Mouse (Mus musculus): ENCODE results near the gene Gm20388.
"Not testable (repeated sequence)": the region's sequence is repeated elsewhere in the genome, so short reads cannot be mapped to it uniquely, and the experiment has no call there.

The Gm20388 gene

GRCm38 (mm10) chr8:123960556-123960955 lies 4049.9 kb downstream of the Gm20388 start:
- DNase-seq (ENCODE audit: low spot score), result not testable (repeated sequence)

- no peak for DNase-seq (ENCODE audit: low spot score)
These were observed 4050.7 kb downstream of the Gm20388 start for GRCm38 (mm10) chr8:123961371-123961770.

GRCm38 (mm10) chr8:123966896-123967295 lies 4056.3 kb downstream of the Gm20388 start:
- no peak for DNase-seq (ENCODE audit: low spot score)

GRCm38 (mm10) chr8:123973495-123973894 lies 4062.9 kb downstream of the Gm20388 start:
- no peak for DNase-seq (ENCODE audit: low spot score)

GRCm38 (mm10) chr8:123977499-123977898 lies 4066.9 kb downstream of the Gm20388 start:
- DNase-seq (ENCODE audit: low spot score), result no peak

- no peak for DNase-seq (ENCODE audit: low spot score)
These were observed 4067.7 kb downstream of the Gm20388 start for GRCm38 (mm10) chr8:123978166-123978838.

- DNase-seq (ENCODE audit: low spot score), result no peak
These were observed 4068.3 kb downstream of the Gm20388 start for GRCm38 (mm10) chr8:123978926-123979325.

- no peak for DNase-seq (ENCODE audit: low spot score)
These were observed 4069.6 kb downstream of the Gm20388 start for GRCm38 (mm10) chr8:123980239-123980638.

- DNase-seq (ENCODE audit: low spot score), result no peak
These were observed 4071.0 kb downstream of the Gm20388 start for GRCm38 (mm10) chr8:123981674-123982073.

- peak; percentile 15 for DNase-seq (ENCODE audit: low spot score)
These were observed 4071.7 kb downstream of the Gm20388 start for GRCm38 (mm10) chr8:123982291-123982793.

GRCm38 (mm10) chr8:123982826-123983400 lies 4072.3 kb downstream of the Gm20388 start, which contains the start of gene Abcb10:
Gene Abcb10, minus strand, starts transcription at chr8:123983122.
- DNase-seq (ENCODE audit: low spot score), result peak; percentile 82

- no peak for DNase-seq (ENCODE audit: low spot score)
These were observed 4078.0 kb downstream of the Gm20388 start for GRCm38 (mm10) chr8:123988605-123989038.

- no peak for DNase-seq (ENCODE audit: low spot score)
These were observed 4078.5 kb downstream of the Gm20388 start for GRCm38 (mm10) chr8:123989128-123989527.

GRCm38 (mm10) chr8:123990277-123991049 lies 4079.8 kb downstream of the Gm20388 start:
- no peak for DNase-seq (ENCODE audit: low spot score)

GRCm38 (mm10) chr8:123992587-123992986 lies 4081.9 kb downstream of the Gm20388 start:
- no peak for DNase-seq (ENCODE audit: low spot score)

GRCm38 (mm10) chr8:123993597-123993996 lies 4083.0 kb downstream of the Gm20388 start:
- DNase-seq (ENCODE audit: low spot score), result no peak

GRCm38 (mm10) chr8:123993997-123994396 lies 4083.4 kb downstream of the Gm20388 start:
- no peak for DNase-seq (ENCODE audit: low spot score)

GRCm38 (mm10) chr8:123999568-123999967 lies 4088.9 kb downstream of the Gm20388 start:
- no peak for DNase-seq (ENCODE audit: low spot score)

- no peak for DNase-seq (ENCODE audit: low spot score)
These were observed 4092.0 kb downstream of the Gm20388 start for GRCm38 (mm10) chr8:124002546-124003108.

- DNase-seq (ENCODE audit: low spot score), result no peak
These were observed 4097.2 kb downstream of the Gm20388 start for GRCm38 (mm10) chr8:124007829-124008228.

GRCm38 (mm10) chr8:124011580-124011979 lies 4100.9 kb downstream of the Gm20388 start:
- DNase-seq (ENCODE audit: low spot score), result no peak

GRCm38 (mm10) chr8:124011989-124012586 lies 4101.4 kb downstream of the Gm20388 start:
- no peak for DNase-seq (ENCODE audit: low spot score)

Data from ovary, postnatal 14 days (tissue).